Mouse (Mus musculus) right cerebral cortex, adult 2 months (tissue): ENCODE results near the gene Stip1.
"Not testable (repeated sequence)": the region's sequence is repeated elsewhere in the genome, so short reads cannot be mapped to it uniquely, and the experiment has no call there.

ENCODE experiments used
- DNase-seq, 2 experiments: peaks; one replicate each; pipeline ENCODE4 v3.0.0; 2021 to 2022; ENCODE audit warnings: low spot score in 2 of 2

Gene Stip1

GRCm38 (mm10) chr19:7066034-7066827 lies 26.5 kb upstream of the Stip1 start:
- DNase-seq = no peak

- peak; percentile 87 to 88 for DNase-seq
These were observed 24.8 kb upstream of the Stip1 start for GRCm38 (mm10) chr19:7064571-7064970.

- no peak for DNase-seq
These were observed 23.1 kb upstream of the Stip1 start for GRCm38 (mm10) chr19:7062916-7063315.

GRCm38 (mm10) chr19:7062110-7062509 lies 22.3 kb upstream of the Stip1 start:
- DNase-seq = no peak

GRCm38 (mm10) chr19:7058541-7058940 lies 18.8 kb upstream of the Stip1 start:
- DNase-seq = no peak

GRCm38 (mm10) chr19:7057722-7058207 lies 18.0 kb upstream of the Stip1 start:
- peak; percentile 63 to 69 for DNase-seq

- DNase-seq = no peak
These were observed 17.5 kb upstream of the Stip1 start for GRCm38 (mm10) chr19:7057126-7057721.

GRCm38 (mm10) chr19:7056248-7057087 lies 16.7 kb upstream of the Stip1 start, which contains the start of gene Macrod1:
TSS of gene Macrod1 (plus strand) at chr19:7056810.
- peak; percentile 79 to 89 for DNase-seq

- no peak for DNase-seq
These were observed 15.4 kb upstream of the Stip1 start for GRCm38 (mm10) chr19:7055173-7055572.

GRCm38 (mm10) chr19:7054772-7055171 lies 15.0 kb upstream of the Stip1 start:
- DNase-seq = no peak

GRCm38 (mm10) chr19:7053382-7053781 lies 13.6 kb upstream of the Stip1 start:
- DNase-seq = not testable (repeated sequence)

GRCm38 (mm10) chr19:7044706-7045105 lies 4.9 kb upstream of the Stip1 start:
- DNase-seq = no peak

- DNase-seq = no peak
These were observed 4.5 kb upstream of the Stip1 start for GRCm38 (mm10) chr19:7044279-7044678.

GRCm38 (mm10) chr19:7041171-7041570 lies 1.4 kb upstream of the Stip1 start:
- no peak for DNase-seq

- DNase-seq = no peak
These were observed 917 bp upstream of the Stip1 start for GRCm38 (mm10) chr19:7040637-7041130.

- peak; percentile 54 to 57 for DNase-seq
These were observed 563 bp downstream of the Stip1 start for GRCm38 (mm10) chr19:7039088-7039720.

GRCm38 (mm10) chr19:7034006-7034405 lies 5.8 kb downstream of the Stip1 start:
- DNase-seq = no peak

- peak; percentile 68 to 70 for DNase-seq
These were observed 10.2 kb downstream of the Stip1 start for GRCm38 (mm10) chr19:7029531-7029930.

GRCm38 (mm10) chr19:7020224-7020641 lies 19.5 kb downstream of the Stip1 start:
- DNase-seq = peak; percentile 39 to 40

- no peak for DNase-seq
These were observed 20.6 kb downstream of the Stip1 start, which contains the start of gene Fermt3 for GRCm38 (mm10) chr19:7019191-7019590. TSS of gene Fermt3 (minus strand) at chr19:7019469.

GRCm38 (mm10) chr19:7018546-7018945 lies 21.2 kb downstream of the Stip1 start:
- DNase-seq = no peak
